Mouse (Mus musculus): Measurements from ENCODE around the gene Neb.
A peak's percentile ranks its signal among the peaks of the same experiment; 100 is the strongest.
"Not testable (repeated sequence)": the region's sequence is repeated elsewhere in the genome, so short reads cannot be mapped to it uniquely, and the experiment has no call there.

The Neb gene

GRCm38 (mm10) chr2:52193629-52194028, 184.6 kb downstream of the Neb start:
- DNase-seq (ENCODE audit: low read depth, low spot score): no peak

- DNase-seq (ENCODE audit: low read depth, low spot score): no peak
Observed at GRCm38 (mm10) chr2:52179678-52180077, 198.6 kb downstream of the Neb start.

- DNase-seq (ENCODE audit: low read depth, low spot score): no peak
Observed at GRCm38 (mm10) chr2:52177726-52178125, 200.5 kb downstream of the Neb start.

- no peak for DNase-seq (ENCODE audit: low read depth, low spot score)
Observed at GRCm38 (mm10) chr2:52177184-52177583, 201.1 kb downstream of the Neb start.

GRCm38 (mm10) chr2:52176537-52176936, 201.7 kb downstream of the Neb start:
- DNase-seq (ENCODE audit: low read depth, low spot score): peak; percentile 2

GRCm38 (mm10) chr2:52174951-52175350, 203.3 kb downstream of the Neb start:
- no peak for DNase-seq (ENCODE audit: low read depth, low spot score)

- DNase-seq (ENCODE audit: low read depth, low spot score): no peak
Observed at GRCm38 (mm10) chr2:52169243-52170005, 208.8 kb downstream of the Neb start.

GRCm38 (mm10) chr2:52153064-52153463, 225.2 kb downstream of the Neb start:
- no peak for DNase-seq (ENCODE audit: low read depth, low spot score)

- DNase-seq (ENCODE audit: low read depth, low spot score): no peak
Observed at GRCm38 (mm10) chr2:52133351-52133750, 244.9 kb downstream of the Neb start.

- DNase-seq (ENCODE audit: low read depth, low spot score): not testable (repeated sequence)
Observed at GRCm38 (mm10) chr2:52131370-52131769, 246.9 kb downstream of the Neb start.

- no peak for DNase-seq (ENCODE audit: low read depth, low spot score)
Observed at GRCm38 (mm10) chr2:52114086-52114485, 264.2 kb downstream of the Neb start.

Measured in CD4-positive, CD25-positive, alpha-beta regulatory T cell, adult 2 months (primary cell).